Mouse (Mus musculus): ENCODE data around the gene Mapk8ip2.

The Mapk8ip2 gene

GRCm38 (mm10) chr15:89480584-89480983 lies 26.9 kb downstream of the Mapk8ip2 start:
- no peak for DNase-seq (ENCODE audit: low read depth, low spot score)

- DNase-seq (ENCODE audit: low read depth, low spot score): no peak
These were observed 34.5 kb downstream of the Mapk8ip2 start for GRCm38 (mm10) chr15:89488182-89488581.

GRCm38 (mm10) chr15:89488611-89489117 lies 35.0 kb downstream of the Mapk8ip2 start:
- no peak for DNase-seq (ENCODE audit: low read depth, low spot score)

GRCm38 (mm10) chr15:89494970-89495369 lies 41.3 kb downstream of the Mapk8ip2 start:
- DNase-seq (ENCODE audit: low read depth, low spot score): no peak

GRCm38 (mm10) chr15:89496131-89496530 lies 42.4 kb downstream of the Mapk8ip2 start:
- DNase-seq (ENCODE audit: low read depth, low spot score): no peak

- no peak for DNase-seq (ENCODE audit: low read depth, low spot score)
These were observed 43.1 kb downstream of the Mapk8ip2 start for GRCm38 (mm10) chr15:89496841-89497240.

- DNase-seq (ENCODE audit: low read depth, low spot score): no peak
These were observed 43.8 kb downstream of the Mapk8ip2 start for GRCm38 (mm10) chr15:89497391-89498048.

- no peak for DNase-seq (ENCODE audit: low read depth, low spot score)
These were observed 44.6 kb downstream of the Mapk8ip2 start for GRCm38 (mm10) chr15:89498049-89498960.

- no peak for DNase-seq (ENCODE audit: low read depth, low spot score)
These were observed 45.4 kb downstream of the Mapk8ip2 start, which contains the start of gene Shank3 for GRCm38 (mm10) chr15:89498961-89499688. Shank3 (plus strand) TSS chr15:89499623.

GRCm38 (mm10) chr15:89499784-89500220 lies 46.1 kb downstream of the Mapk8ip2 start:
- no peak for DNase-seq (ENCODE audit: low read depth, low spot score)

GRCm38 (mm10) chr15:89500221-89500791 lies 46.6 kb downstream of the Mapk8ip2 start:
- no peak for DNase-seq (ENCODE audit: low read depth, low spot score)

GRCm38 (mm10) chr15:89501321-89501720 lies 47.6 kb downstream of the Mapk8ip2 start:
- DNase-seq (ENCODE audit: low read depth, low spot score): no peak

GRCm38 (mm10) chr15:89504838-89505237 lies 51.1 kb downstream of the Mapk8ip2 start:
- no peak for DNase-seq (ENCODE audit: low read depth, low spot score)

- DNase-seq (ENCODE audit: low read depth, low spot score): no peak
These were observed 54.0 kb downstream of the Mapk8ip2 start for GRCm38 (mm10) chr15:89507751-89508150.

- DNase-seq (ENCODE audit: low read depth, low spot score): no peak
These were observed 59.0 kb downstream of the Mapk8ip2 start for GRCm38 (mm10) chr15:89512679-89513078.

Measured in c-Kit-negative CD71-positive TER-119-positive erythroid progenitor cells, embryonic 14.5 days (primary cell).